Mouse (Mus musculus) gastrocnemius, postnatal 36 days (tissue): ENCODE data around the gene Vps37b. TPM values are rescaled to one million over a fixed set of nuclear protein-coding genes. Genes with fewer than 3 reads are reported as not detected.
A peak's percentile ranks its signal among the peaks of the same experiment; 100 is the strongest.
"Not testable (repeated sequence)": the region's sequence is repeated elsewhere in the genome, so short reads cannot be mapped to it uniquely, and the experiment has no call there.

Source experiments
- DNase-seq, 2 experiments: peaks; one replicate each; pipeline ENCODE4 v3.0.0; 2022
- intact Hi-C: fragments of 180-260 bp; cut with DNase I; formaldehyde crosslinking; loops from one replicate; pipeline ENCODE4 v1.15.1; 2025
- long read RNA-seq, 2 experiments: library from polyadenylated mRNA; stranded (forward); transcript quantifications; one replicate each; pipeline ENCODE4 v2.0.0; 2021
- total RNA-seq, 2 experiments: library from RNA; stranded (reverse); gene quantifications; 2 replicates each; pipeline ENCODE4 v1.2.3; 2021

Gene Vps37b
- total RNA-seq: 1 to 10 TPM; 4.7 to 4.8 TPM
- long read RNA-seq, experiment 1, transcript Vps37b-201 (4 exons, 2,522 nt): major isoform, 5 of 54 reads
- long read RNA-seq, experiment 1, partial matches to known transcripts: 0 of 54 reads
- long read RNA-seq, experiment 1, other reads (novel, unspliced or antisense): 49 of 54 reads
- long read RNA-seq, experiment 2, transcript Vps37b-201 (4 exons, 2,522 nt): major isoform, 10 of 49 reads
- long read RNA-seq, experiment 2, partial matches to known transcripts: 0 of 49 reads
- long read RNA-seq, experiment 2, other reads (novel, unspliced or antisense): 39 of 49 reads

- peak; percentile 81 to 85 for DNase-seq
- intact Hi-C loops: no loop called here
These were observed at the start of gene Vps37b for GRCm38 (mm10) chr5:124032001-124032508. Gene Vps37b (minus strand): TSS chr5:124032270.

GRCm38 (mm10) chr5:124079880-124080279, 47.8 kb upstream of the Vps37b start:
- DNase-seq: no peak
- intact Hi-C loops: loop anchor here (5.0 kb wide), 1 partner anchor 38 kb away; no protein-coding TSS in a partner anchor

GRCm38 (mm10) chr5:124078794-124079416, 46.8 kb upstream of the Vps37b start:
- intact Hi-C loops: loop anchor here (5.0 kb wide), 1 partner anchor 37 kb away; no protein-coding TSS in a partner anchor
- no peak for DNase-seq

- DNase-seq: no peak
- intact Hi-C loops: loop anchor here (5.0 kb wide), 1 partner anchor 36 kb away; no protein-coding TSS in a partner anchor
These were observed 45.9 kb upstream of the Vps37b start for GRCm38 (mm10) chr5:124077856-124078460.

GRCm38 (mm10) chr5:124077241-124077640, 45.2 kb upstream of the Vps37b start:
- intact Hi-C loops: loop anchor here (5.0 kb wide), 1 partner anchor 35 kb away; no protein-coding TSS in a partner anchor
- DNase-seq: no peak

- intact Hi-C loops: loop anchor here (5.0 kb wide), 1 partner anchor 34 kb away; no protein-coding TSS in a partner anchor
These were observed 44.5 kb upstream of the Vps37b start for GRCm38 (mm10) chr5:124076559-124076958.

GRCm38 (mm10) chr5:124075716-124076115, 43.6 kb upstream of the Vps37b start:
- intact Hi-C loops: loop anchor here (5.0 kb wide), 1 partner anchor 33 kb away; no protein-coding TSS in a partner anchor

More at GRCm38 (mm10) chr5:124076559-124076958, 44.5 kb upstream of the Vps37b start:
- DNase-seq: no peak

GRCm38 (mm10) chr5:124074845-124075307, 42.8 kb upstream of the Vps37b start:
- DNase-seq: no peak
- intact Hi-C loops: loop anchor here (5.0 kb wide), 1 partner anchor 33 kb away; no protein-coding TSS in a partner anchor

More at GRCm38 (mm10) chr5:124075716-124076115, 43.6 kb upstream of the Vps37b start:
- DNase-seq: no peak

GRCm38 (mm10) chr5:124073682-124074081, 41.6 kb upstream of the Vps37b start:
- intact Hi-C loops: loop anchor here (2.0 kb wide), 1 partner anchor 23 kb away; no protein-coding TSS in a partner anchor
- DNase-seq: no peak

- no peak for DNase-seq
- intact Hi-C loops: loop anchor here (2.0 kb wide), 1 partner anchor 13 kb away; no protein-coding TSS in a partner anchor
These were observed 37.6 kb upstream of the Vps37b start for GRCm38 (mm10) chr5:124069657-124070056.

- intact Hi-C loops: no loop called here
These were observed 30.2 kb upstream of the Vps37b start for GRCm38 (mm10) chr5:124062037-124062824.

GRCm38 (mm10) chr5:124059677-124060076, 27.6 kb upstream of the Vps37b start:
- DNase-seq: no peak
- intact Hi-C loops: no loop called here

More at GRCm38 (mm10) chr5:124062037-124062824, 30.2 kb upstream of the Vps37b start:
- no peak for DNase-seq

GRCm38 (mm10) chr5:124058749-124059148, 26.7 kb upstream of the Vps37b start:
- no peak for DNase-seq
- intact Hi-C loops: no loop called here

GRCm38 (mm10) chr5:124056956-124057355, 24.9 kb upstream of the Vps37b start:
- intact Hi-C loops: loop anchor here (2.0 kb wide), 1 partner anchor 14 kb away; no protein-coding TSS in a partner anchor
- DNase-seq: no peak

GRCm38 (mm10) chr5:124056219-124056618, 24.1 kb upstream of the Vps37b start:
- DNase-seq: no peak
- intact Hi-C loops: loop anchor here (2.0 kb wide), 1 partner anchor 15 kb away; no protein-coding TSS in a partner anchor

GRCm38 (mm10) chr5:124052641-124053040, 20.6 kb upstream of the Vps37b start:
- DNase-seq, intact Hi-C loops: not testable (repeated sequence)

GRCm38 (mm10) chr5:124051899-124052491, 19.9 kb upstream of the Vps37b start:
- intact Hi-C loops: loop anchor here (2.0 kb wide), 1 partner anchor 21 kb away; no protein-coding TSS in a partner anchor
- DNase-seq: no peak

GRCm38 (mm10) chr5:124050095-124051050, 18.3 kb upstream of the Vps37b start:
- intact Hi-C loops: loop anchor here (2.0 kb wide), 1 partner anchor 22 kb away; no protein-coding TSS in a partner anchor
- no peak for DNase-seq
